Mouse (Mus musculus) stomach, postnatal 0 days (tissue): ENCODE data around the gene R3hdm4.

Experiments used
- CTCF ChIP-seq: IDR thresholded peaks from 2 replicates; pipeline ENCODE4 v1.5.1; 2016; ENCODE audit warnings: antibody characterized with exemption, low read depth, mild to moderate bottlenecking, moderate library complexity
- EP300 ChIP-seq: optimal IDR thresholded peaks from 2 replicates; pipeline ENCODE3; 2016; ENCODE audit warnings: antibody characterized with exemption

DNA sequence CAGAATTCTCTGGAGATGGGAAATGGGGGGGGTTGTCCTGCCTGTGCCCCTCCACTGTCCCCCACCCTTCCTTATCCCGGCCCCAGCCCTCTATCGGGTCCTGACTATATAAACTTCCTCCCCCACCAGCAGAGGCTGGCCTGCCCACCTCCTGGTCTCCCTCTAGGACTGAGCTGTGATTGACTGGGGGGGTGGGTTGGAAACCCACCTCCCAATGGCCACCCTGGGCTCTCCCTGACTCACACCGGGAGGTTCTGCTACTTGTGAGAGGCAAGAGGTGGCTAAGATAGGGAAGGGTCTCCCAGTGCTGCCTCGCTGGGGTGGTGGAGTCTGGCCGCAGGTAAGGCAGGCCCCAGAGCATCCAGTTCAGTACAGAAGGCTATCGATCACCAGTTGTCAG lies 26.5 kb upstream of the R3hdm4 start:
- no peak for TF ChIP-seq EP300
- no peak for TF ChIP-seq CTCF
